Mouse (Mus musculus) liver, adult 2 months (tissue): ENCODE data around the gene Nop2.

Source experiments
- CTCF ChIP-seq: fragments of 200-500 bp; IDR thresholded peaks from 2 replicates; pipeline ENCODE4 v1.5.1; 2011; ENCODE audit warnings: low read depth, low read length, control low read depth
- POLR2A ChIP-seq: fragments of 200-500 bp; IDR thresholded peaks from 2 replicates; pipeline ENCODE4 v1.6.1; 2011; ENCODE audit warnings: low read length, control low read depth; ENCODE audit not compliant: insufficient read depth; ENCODE audit errors: extremely low read depth

DNA sequence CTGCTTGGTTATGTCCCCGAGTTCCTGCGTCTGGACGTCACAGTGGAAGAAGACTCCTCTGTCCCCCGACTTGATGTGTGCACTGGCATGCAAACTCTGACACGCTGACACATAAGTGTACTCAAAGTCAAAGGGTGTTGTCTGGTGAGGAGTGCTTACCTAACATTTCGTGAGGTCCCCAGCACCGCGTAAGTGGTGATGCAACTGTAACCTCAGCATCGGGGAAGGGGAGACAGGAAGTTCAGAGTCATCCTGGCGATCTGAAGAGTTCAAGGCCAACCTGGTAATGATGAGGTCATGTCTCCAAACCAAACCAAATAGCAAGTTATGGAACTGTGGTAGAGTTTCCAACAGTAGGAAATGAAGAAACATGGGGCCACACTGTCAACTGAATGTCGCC is 19.2 kb upstream of the Nop2 start:
- TF ChIP-seq CTCF (no peak), POLR2A (no peak)
